14 mouse cellular contexts compared by ENCODE assay signal in genomic region chr12:83454697-83455321, GRCm38 (mm10). TPM values are rescaled to one million over a fixed set of nuclear protein-coding genes. Genes with fewer than 3 reads are reported as not detected.
DNase-seq lines count a peak whose midpoint lies in the region; ATAC-seq lines count a peak whose summit lies in the region.
"Had no signal": no experiment of that assay in that cellular context is flagged by ENCODE, and none has a peak within 500 bp of the region (broad histone marks: within the 10 kb centered on the region; RNA-seq: fewer than 3 reads in every experiment).

No protein-coding gene starts in this region.

- intact Hi-C loops in heart, postnatal 36 days (cut with DNase I) = no loop called here
- intact Hi-C loops in left cerebral cortex, postnatal 36 days (cut with DNase I) = no loop called here

- ATAC-seq in heart, embryonic 16.5 days (replicated peaks; ENCODE audit: extremely low read depth, insufficient read depth, low FRiP score) = no peak
- peak; percentile 49; the same call in 1 of the 2 replicates for ATAC-seq in kidney, embryonic 15.5 days (replicated peaks; ENCODE audit: low FRiP score)
- ATAC-seq in liver, embryonic 13.5 days (ENCODE audit: low read depth) = peak; percentile 70
- no peak for ATAC-seq in CD4-positive, CD25-positive, alpha-beta regulatory T cell, adult 4 months
- ATAC-seq: hindbrain, embryonic 16.5 days had no signal

- no peak overlapping the region for H3K4me2 ChIP-seq in heart, embryonic 16.5 days (ENCODE audit: low read depth, low read length)
- no peak overlapping the region for H3K4me2 ChIP-seq in kidney, embryonic 15.5 days
- no peak overlapping the region for H3K4me2 ChIP-seq in liver, embryonic 13.5 days
- H3K4me2 ChIP-seq: midbrain, embryonic 11.5 days had no signal

- DNase-seq in heart, postnatal 36 days = no peak
- DNase-seq in liver, embryonic 13.5 days = no peak
- DNase-seq in gastrocnemius, adult 8-10 months (ENCODE audit: low spot score in 2 of 2) = no peak
- DNase-seq in left cerebral cortex, postnatal 36 days (ENCODE audit: low spot score in 2 of 2) = no peak
- DNase-seq in thymus, postnatal 4 days = no peak
- DNase-seq: cerebellum, adult 18-20 months; embryo, embryonic 11 days had no signal

- peak overlapping the region; percentile 32; the same call in 1 of the 2 replicates for H3K27ac ChIP-seq in heart, embryonic 16.5 days (ENCODE audit: low read length)
- peak overlapping the region; percentile 73 for H3K27ac ChIP-seq in kidney, embryonic 15.5 days
- H3K27ac ChIP-seq in liver, embryonic 13.5 days = peak overlapping the region; percentile 62
- H3K27ac ChIP-seq: limb, embryonic 10.5 days had no signal

- no peaks in the 10 kb centered on the region for H3K27me3 ChIP-seq in heart, embryonic 16.5 days (ENCODE audit: control insufficient read depth, insufficient read depth, low read length)
- H3K27me3 ChIP-seq in kidney, embryonic 15.5 days = no peaks in the 10 kb centered on the region
- peaks cover 3% of the 10 kb centered on the region; the same call in 1 of the 2 replicates for H3K27me3 ChIP-seq in liver, embryonic 13.5 days

- no peak overlapping the region for H3K9ac ChIP-seq in heart, embryonic 16.5 days (ENCODE audit: low read length)
- 0 out of 2 replicates have a peak overlapping the region, but pooled peaks have one; percentile 14 for H3K9ac ChIP-seq in kidney, embryonic 15.5 days
- H3K9ac ChIP-seq in liver, embryonic 13.5 days = no peak overlapping the region

- WGBS in heart, embryonic 16.5 days = 61% methylated on average over 5 of the region's 5 CpGs
- WGBS in kidney, embryonic 15.5 days = 27% methylated on average over 5 of the region's 5 CpGs
- WGBS in liver, embryonic 13.5 days (ENCODE audit: insufficient replicate concordance) = 58% methylated on average over 5 of the region's 5 CpGs

- H3K4me3 ChIP-seq in heart, embryonic 16.5 days (ENCODE audit: low read length) = no peak overlapping the region
- no peak overlapping the region for H3K4me3 ChIP-seq in kidney, embryonic 15.5 days (replicated peaks)
- no peak overlapping the region for H3K4me3 ChIP-seq in liver, embryonic 13.5 days (replicated peaks)
- H3K4me3 ChIP-seq: erythroblast, embryonic 14.5 days; limb, embryonic 10.5 days had no signal

- H3K36me3 ChIP-seq in heart, embryonic 16.5 days (ENCODE audit: control insufficient read depth, insufficient read depth) = no peaks in the 10 kb centered on the region
- H3K36me3 ChIP-seq in kidney, embryonic 15.5 days = no peaks in the 10 kb centered on the region
- peaks cover 3% of the 10 kb centered on the region; the same call in 1 of the 2 replicates for H3K36me3 ChIP-seq in liver, embryonic 13.5 days
- H3K36me3 ChIP-seq: limb, embryonic 10.5 days had no signal

- H3K4me1 ChIP-seq in heart, embryonic 16.5 days (ENCODE audit: control insufficient read depth, insufficient read depth, low read length) = peaks cover 14% of the 10 kb centered on the region; the same call in 1 of the 2 replicates
- peaks cover 38% of the 10 kb centered on the region for H3K4me1 ChIP-seq in kidney, embryonic 15.5 days
- peaks cover 38% of the 10 kb centered on the region for H3K4me1 ChIP-seq in liver, embryonic 13.5 days (replicated peaks)

- no peaks in the 10 kb centered on the region for H3K9me3 ChIP-seq in heart, embryonic 16.5 days (replicated peaks; ENCODE audit: control insufficient read depth, low read length)
- no peaks in the 10 kb centered on the region for H3K9me3 ChIP-seq in kidney, embryonic 15.5 days (replicated peaks)
- H3K9me3 ChIP-seq in liver, embryonic 13.5 days (replicated peaks) = no peaks in the 10 kb centered on the region
- H3K9me3 ChIP-seq: limb, embryonic 10.5 days had no signal

RNA-seq across cellular contexts. Expression of gene Dpf3, which starts 32.7 kb away (rescaled TPM):
- polyA plus RNA-seq in heart, embryonic 16.5 days (2015; fragmentation: Nextera tagmentation; extraction: Ambion mirVana) = 19.2 and 21.8 TPM in 2 replicates
- total RNA-seq in heart, postnatal 36 days (2021) = 10 to 100 TPM; 16.3 to 22.3 TPM
- polyA plus RNA-seq in kidney, embryonic 15.5 days (2015; fragmentation: Nextera tagmentation; extraction: Ambion mirVana) = 14.8 and 14.9 TPM in 2 replicates
- 6.6 and 7.0 TPM in 2 replicates for polyA plus RNA-seq in liver, embryonic 13.5 days (2015; fragmentation: Nextera tagmentation; extraction: Ambion mirVana)
- polyA plus RNA-seq in CD4-positive, CD25-positive, alpha-beta regulatory T cell, adult 4 months (2017; shearing (Covaris generic)) = under 1 TPM in 1 of 2 experiments, not detected in 1; 0.58 TPM
- 10 to 100 TPM; 16.1 to 21.9 (median 20.1) TPM for total RNA-seq in gastrocnemius, adult 8-10 months (2022)
- 1 to 10 TPM; 4.4 to 7.8 TPM for total RNA-seq in left cerebral cortex, postnatal 36 days (2021)

Comparison
In these comparisons a context has a peak if more than half of its experiments do, and no peak if none do; other contexts are left out.
1. ATAC-seq: peak in kidney, embryonic 15.5 days (single experiment) and liver, embryonic 13.5 days (single experiment); none in heart, embryonic 16.5 days (single experiment) and CD4-positive, CD25-positive, alpha-beta regulatory T cell, adult 4 months (single experiment).
2. Peak in every context shown above with its lines, with median percentiles within 50 percentile points of each other: H3K27ac ChIP-seq.